17 mouse cellular contexts compared by ENCODE assay signal in genomic region chr5:48878081-48878480, GRCm38 (mm10).
"Had no signal": no experiment of that assay in that cellular context is flagged by ENCODE, and none has a peak within 500 bp of the region (broad histone marks: within the 10 kb centered on the region; RNA-seq: fewer than 3 reads in every experiment).

No protein-coding gene starts in this region.

- H3K9me3 ChIP-seq: neural tube, embryonic 12.5 days; neural tube, embryonic 13.5 days; neural tube, embryonic 15.5 days; stomach, embryonic 15.5 days had no signal

- H3K4me2 ChIP-seq: neural tube, embryonic 12.5 days; neural tube, embryonic 13.5 days; neural tube, embryonic 15.5 days; stomach, embryonic 15.5 days had no signal

- H3K4me1 ChIP-seq: neural tube, embryonic 12.5 days; neural tube, embryonic 13.5 days; neural tube, embryonic 15.5 days; stomach, embryonic 15.5 days had no signal

- H3K4me3 ChIP-seq: neural tube, embryonic 12.5 days; neural tube, embryonic 13.5 days; neural tube, embryonic 15.5 days; stomach, embryonic 15.5 days had no signal

- H3K27me3 ChIP-seq: neural tube, embryonic 12.5 days; neural tube, embryonic 13.5 days; neural tube, embryonic 15.5 days; stomach, embryonic 15.5 days had no signal

- H3K27ac ChIP-seq: neural tube, embryonic 12.5 days; neural tube, embryonic 13.5 days; neural tube, embryonic 15.5 days; stomach, embryonic 15.5 days; stomach, postnatal 0 days had no signal

- H3K36me3 ChIP-seq: neural tube, embryonic 12.5 days; neural tube, embryonic 13.5 days; neural tube, embryonic 15.5 days; stomach, embryonic 15.5 days had no signal

- H3K9ac ChIP-seq: neural tube, embryonic 12.5 days; neural tube, embryonic 13.5 days; neural tube, embryonic 15.5 days; stomach, embryonic 15.5 days had no signal

- DNase-seq: retina, postnatal 1 day; right cerebral cortex, adult 18-20 months; right cerebral cortex, postnatal 14 days; right cerebral cortex, postnatal 25 days; right cerebral cortex, postnatal 4 days; spleen, adult 18-20 months; thymus, adult 18-20 months; thymus, adult 2 months; thymus, postnatal 14 days; thymus, postnatal 25 days; thymus, postnatal 36 days; thymus, postnatal 4 days had no signal
